Mouse (Mus musculus): ENCODE results near the gene Prr23a3. TPM values are rescaled to one million over a fixed set of nuclear protein-coding genes. Genes with fewer than 3 reads are reported as not detected.

The Prr23a3 gene
- polyA plus RNA-seq (2012; rRNA removed) (0.04 TPM in 1 of 2 replicates, not detected in the other), polyA plus RNA-seq (2014; fragmentation: Nextera tagmentation; extraction: Ambion mirVana) (not detected in 2 replicates)

GRCm38 (mm10) chr9:98864571-98864970 lies at the start of gene Prr23a3:
TSS of gene Prr23a3 (plus strand) at chr9:98864767.
- Histone ChIP-seq H3K9ac (ENCODE audit: low read depth, low read length, severe bottlenecking) (no peak within 1 kb of the TSS), H3K27me3 (ENCODE audit: control insufficient read depth, insufficient read depth, low read length) (no peaks in the 10 kb centered on the region), H3K4me1 (ENCODE audit: control insufficient read depth, insufficient read depth, low read length) (no peaks in the 10 kb centered on the region), H3K27ac (replicated peaks; ENCODE audit: low read depth, low read length) (no peak within 1 kb of the TSS), H3K4me3 (replicated peaks; ENCODE audit: low read length) (no peak within 1 kb of the TSS), H3K36me3 (ENCODE audit: control insufficient read depth, insufficient read depth, low read length) (no peaks in the 10 kb centered on the region), H3K4me2 (replicated peaks; ENCODE audit: low read depth, low read length, severe bottlenecking) (no peak within 1 kb of the TSS), H3K9me3 (ENCODE audit: control insufficient read depth, low read length) (no peaks in the 10 kb centered on the region)
- no peak for TF ChIP-seq POLR2A (IDR thresholded peaks at IDR 0.05; ENCODE audit: borderline replicate concordance, extremely low read depth, insufficient read depth, insufficient read length)
- 54% methylated on average over 22 of the region's 22 CpGs for WGBS
- no peak for DNase-seq (ENCODE audit: low spot score)
- ATAC-seq (ENCODE audit: low FRiP score, low read depth): no peak

- no peaks in the 10 kb centered on the region for H3K36me3 ChIP-seq (ENCODE audit: control insufficient read depth, insufficient read depth, low read length)
- no peak for ATAC-seq (ENCODE audit: low FRiP score, low read depth)
- no peak overlapping the region for H3K4me3 ChIP-seq (replicated peaks; ENCODE audit: low read length)
- WGBS: 67% methylated on average over 3 of the region's 3 CpGs
- H3K9ac ChIP-seq (ENCODE audit: low read depth, low read length, severe bottlenecking): no peak overlapping the region
- H3K4me1 ChIP-seq (ENCODE audit: control insufficient read depth, insufficient read depth, low read length): no peaks in the 10 kb centered on the region; the same call in 1 of the 2 replicates
- no peak overlapping the region for H3K27ac ChIP-seq (replicated peaks; ENCODE audit: low read depth, low read length)
- H3K9me3 ChIP-seq (ENCODE audit: control insufficient read depth, low read length): no peaks in the 10 kb centered on the region
- DNase-seq (ENCODE audit: low spot score): no peak
- no peak for TF ChIP-seq POLR2A (IDR thresholded peaks at IDR 0.05; ENCODE audit: borderline replicate concordance, extremely low read depth, insufficient read depth, insufficient read length)
- no peak overlapping the region for H3K4me2 ChIP-seq (replicated peaks; ENCODE audit: low read depth, low read length, severe bottlenecking)
- H3K27me3 ChIP-seq (ENCODE audit: control insufficient read depth, insufficient read depth, low read length): no peaks in the 10 kb centered on the region
Measured at GRCm38 (mm10) chr9:98816066-98816465, 48.5 kb upstream of the Prr23a3 start.

DNA sequence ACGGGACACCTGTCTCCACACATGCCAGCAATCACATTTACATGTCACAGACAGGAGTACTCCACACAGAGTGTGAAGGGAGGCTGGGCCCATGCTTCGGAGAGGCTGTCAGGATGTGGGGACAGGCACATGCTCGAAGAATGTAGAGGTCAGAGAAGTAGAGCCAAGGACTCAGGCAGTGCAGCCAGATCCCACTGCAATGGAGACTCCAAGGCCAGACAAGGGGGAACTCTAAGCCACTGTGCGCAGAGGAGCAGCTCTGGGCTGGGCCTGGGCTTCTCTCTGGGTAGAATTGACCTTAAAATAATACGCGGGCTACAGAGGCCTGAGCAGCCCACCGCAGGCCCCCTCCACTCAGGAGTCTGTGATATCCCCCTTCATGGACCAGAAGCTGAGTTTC lies 47.0 kb upstream of the Prr23a3 start:
- no peak for TF ChIP-seq POLR2A (IDR thresholded peaks at IDR 0.05; ENCODE audit: borderline replicate concordance, extremely low read depth, insufficient read depth, insufficient read length)
- no peak for ATAC-seq (ENCODE audit: low FRiP score, low read depth)
- no peak for DNase-seq (ENCODE audit: low spot score)
- Histone ChIP-seq H3K36me3 (ENCODE audit: control insufficient read depth, insufficient read depth, low read length) (no peaks in the 10 kb centered on the region), H3K4me1 (ENCODE audit: control insufficient read depth, insufficient read depth, low read length) (no peaks in the 10 kb centered on the region), H3K4me2 (replicated peaks; ENCODE audit: low read depth, low read length, severe bottlenecking) (no peak overlapping the region), H3K9me3 (ENCODE audit: control insufficient read depth, low read length) (no peaks in the 10 kb centered on the region), H3K27ac (replicated peaks; ENCODE audit: low read depth, low read length) (no peak overlapping the region), H3K9ac (ENCODE audit: low read depth, low read length, severe bottlenecking) (no peak overlapping the region), H3K4me3 (replicated peaks; ENCODE audit: low read length) (no peak overlapping the region), H3K27me3 (ENCODE audit: control insufficient read depth, insufficient read depth, low read length) (no peaks in the 10 kb centered on the region)
- WGBS: 85% methylated on average over 7 of the region's 7 CpGs

- no peak overlapping the region for H3K27ac ChIP-seq (replicated peaks; ENCODE audit: low read depth, low read length)
- no peaks in the 10 kb centered on the region for H3K9me3 ChIP-seq (ENCODE audit: control insufficient read depth, low read length)
- WGBS: 81% methylated on average over 5 of the region's 5 CpGs
- ATAC-seq (ENCODE audit: low FRiP score, low read depth): no peak
- no peak for TF ChIP-seq POLR2A (IDR thresholded peaks at IDR 0.05; ENCODE audit: borderline replicate concordance, extremely low read depth, insufficient read depth, insufficient read length)
- H3K4me1 ChIP-seq (ENCODE audit: control insufficient read depth, insufficient read depth, low read length): no peaks in the 10 kb centered on the region
- DNase-seq (ENCODE audit: low spot score): no peak
- no peaks in the 10 kb centered on the region for H3K27me3 ChIP-seq (ENCODE audit: control insufficient read depth, insufficient read depth, low read length)
- no peak overlapping the region for H3K4me3 ChIP-seq (replicated peaks; ENCODE audit: low read length)
- H3K9ac ChIP-seq (ENCODE audit: low read depth, low read length, severe bottlenecking): no peak overlapping the region
- no peak overlapping the region for H3K4me2 ChIP-seq (replicated peaks; ENCODE audit: low read depth, low read length, severe bottlenecking)
- H3K36me3 ChIP-seq (ENCODE audit: control insufficient read depth, insufficient read depth, low read length): no peaks in the 10 kb centered on the region
Measured at GRCm38 (mm10) chr9:98818971-98819370, 45.6 kb upstream of the Prr23a3 start.

DNA sequence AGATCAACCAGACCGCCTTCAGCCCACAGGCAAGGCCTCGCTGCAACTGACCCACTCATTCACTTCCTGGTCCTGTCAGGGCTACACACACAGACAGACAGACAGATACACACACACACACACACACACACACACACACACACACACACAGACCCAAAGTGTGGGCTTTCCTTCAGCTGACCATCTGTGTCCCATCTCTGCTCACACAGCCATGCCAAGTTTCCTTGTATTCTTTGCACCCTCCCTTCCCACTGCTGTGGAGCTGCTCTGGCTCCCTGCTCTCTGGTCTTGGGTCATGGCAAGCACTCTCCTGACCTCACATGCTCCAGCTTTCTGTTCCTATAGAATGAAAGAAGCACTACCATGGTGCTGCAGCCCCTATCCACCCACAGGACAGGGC lies 45.1 kb upstream of the Prr23a3 start:
- no peaks in the 10 kb centered on the region for H3K4me1 ChIP-seq (ENCODE audit: control insufficient read depth, insufficient read depth, low read length)
- H3K4me3 ChIP-seq (replicated peaks; ENCODE audit: low read length): no peak overlapping the region
- WGBS: 86% methylated on average over 2 of the region's 2 CpGs
- no peak for ATAC-seq (ENCODE audit: low FRiP score, low read depth)
- no peaks in the 10 kb centered on the region for H3K36me3 ChIP-seq (ENCODE audit: control insufficient read depth, insufficient read depth, low read length)
- no peaks in the 10 kb centered on the region for H3K27me3 ChIP-seq (ENCODE audit: control insufficient read depth, insufficient read depth, low read length)
- TF ChIP-seq POLR2A (IDR thresholded peaks at IDR 0.05; ENCODE audit: borderline replicate concordance, extremely low read depth, insufficient read depth, insufficient read length): no peak
- H3K4me2 ChIP-seq (replicated peaks; ENCODE audit: low read depth, low read length, severe bottlenecking): no peak overlapping the region
- no peak overlapping the region for H3K9ac ChIP-seq (ENCODE audit: low read depth, low read length, severe bottlenecking)
- no peak for DNase-seq (ENCODE audit: low spot score)
- no peaks in the 10 kb centered on the region for H3K9me3 ChIP-seq (ENCODE audit: control insufficient read depth, low read length)
- H3K27ac ChIP-seq (replicated peaks; ENCODE audit: low read depth, low read length): no peak overlapping the region

DNA sequence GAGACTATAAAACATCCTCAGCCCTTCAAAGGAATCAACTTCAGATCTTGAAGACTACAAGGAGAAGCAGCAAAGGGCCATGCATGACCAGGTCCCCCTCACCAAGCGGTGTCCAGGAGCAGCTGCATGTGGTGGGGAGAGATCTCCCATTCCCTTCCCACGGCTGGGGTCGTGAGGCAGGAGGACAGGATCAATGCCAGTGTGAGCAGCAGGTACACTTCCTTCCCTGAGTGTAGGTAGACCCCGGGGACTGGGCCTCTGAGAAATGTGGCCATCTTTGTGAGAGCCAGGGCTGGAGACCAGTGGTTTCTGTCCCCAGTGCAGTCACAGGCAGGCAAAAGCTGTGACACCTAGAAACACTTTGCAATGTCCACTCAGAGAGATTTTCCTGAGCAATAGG lies 44.1 kb upstream of the Prr23a3 start:
- no peak for TF ChIP-seq POLR2A (IDR thresholded peaks at IDR 0.05; ENCODE audit: borderline replicate concordance, extremely low read depth, insufficient read depth, insufficient read length)
- Histone ChIP-seq H3K4me2 (replicated peaks; ENCODE audit: low read depth, low read length, severe bottlenecking) (no peak overlapping the region), H3K9ac (ENCODE audit: low read depth, low read length, severe bottlenecking) (no peak overlapping the region), H3K27ac (replicated peaks; ENCODE audit: low read depth, low read length) (no peak overlapping the region), H3K27me3 (ENCODE audit: control insufficient read depth, insufficient read depth, low read length) (no peaks in the 10 kb centered on the region), H3K36me3 (ENCODE audit: control insufficient read depth, insufficient read depth, low read length) (no peaks in the 10 kb centered on the region), H3K4me3 (replicated peaks; ENCODE audit: low read length) (no peak overlapping the region), H3K4me1 (ENCODE audit: control insufficient read depth, insufficient read depth, low read length) (no peaks in the 10 kb centered on the region), H3K9me3 (ENCODE audit: control insufficient read depth, low read length) (no peaks in the 10 kb centered on the region)
- DNase-seq (ENCODE audit: low spot score): no peak
- WGBS: 85% methylated on average over 4 of the region's 4 CpGs
- ATAC-seq (ENCODE audit: low FRiP score, low read depth): no peak
